Mouse (Mus musculus) monocyte, adult 2 months (primary cell): Measurements from ENCODE around the gene Olfr1224-ps1.
"Not testable (repeated sequence)": the region's sequence is repeated elsewhere in the genome, so short reads cannot be mapped to it uniquely, and the experiment has no call there.

Source experiments
- DNase-seq, 2 experiments: peaks; one replicate each; pipeline ENCODE4 v3.0.0; 2022; ENCODE audit warnings: low spot score in 2 of 2, low read depth in 1 of 2

The Olfr1224-ps1 gene

GRCm38 (mm10) chr2:89163991-89164390 lies at the start of gene Olfr1224-ps1:
Gene Olfr1224-ps1, minus strand, starts transcription at chr2:89164091.
- DNase-seq, result not testable (repeated sequence)

GRCm38 (mm10) chr2:89199948-89200347 lies 36.1 kb upstream of the Olfr1224-ps1 start, which contains the start of gene Olfr1226:
Gene Olfr1226, minus strand, starts transcription at chr2:89200048.
- DNase-seq, result no peak

- no peak for DNase-seq
Measured at GRCm38 (mm10) chr2:89196325-89196982, 32.6 kb upstream of the Olfr1224-ps1 start.

GRCm38 (mm10) chr2:89174569-89174968 lies 10.7 kb upstream of the Olfr1224-ps1 start, which contains the start of gene Olfr1225:
Gene Olfr1225, minus strand, starts transcription at chr2:89174669.
- DNase-seq, result no peak

GRCm38 (mm10) chr2:89164711-89165110 lies 820 bp upstream of the Olfr1224-ps1 start:
- not testable (repeated sequence) for DNase-seq

- DNase-seq, result no peak
Measured at GRCm38 (mm10) chr2:89151460-89151859, 12.4 kb downstream of the Olfr1224-ps1 start, which contains the start of gene Olfr1223. Gene Olfr1223, minus strand, starts transcription at chr2:89151560.

GRCm38 (mm10) chr2:89132954-89133353 lies 30.9 kb downstream of the Olfr1224-ps1 start, which contains the start of gene Olfr1222:
Gene Olfr1222, minus strand, starts transcription at chr2:89133054.
- DNase-seq, result no peak

GRCm38 (mm10) chr2:89117183-89117582 lies 46.7 kb downstream of the Olfr1224-ps1 start, which contains the start of gene Olfr1221:
Gene Olfr1221, minus strand, starts transcription at chr2:89117283.
- no peak for DNase-seq

- DNase-seq, result no peak
Measured at GRCm38 (mm10) chr2:89106735-89107134, 57.2 kb downstream of the Olfr1224-ps1 start, which contains the start of gene Olfr1220. Gene Olfr1220, minus strand, starts transcription at chr2:89106835.

- no peak for DNase-seq
Measured at GRCm38 (mm10) chr2:89105651-89106050, 58.2 kb downstream of the Olfr1224-ps1 start.
